Mouse (Mus musculus): Measurements from ENCODE around the gene Gak. TPM values are rescaled to one million over a fixed set of nuclear protein-coding genes. Genes with fewer than 3 reads are reported as not detected.
A peak's percentile ranks its signal among the peaks of the same experiment; 100 is the strongest.

The Gak gene
- polyA plus RNA-seq, 1 experiment from 2014 or later = 45.3 TPM

DNA sequence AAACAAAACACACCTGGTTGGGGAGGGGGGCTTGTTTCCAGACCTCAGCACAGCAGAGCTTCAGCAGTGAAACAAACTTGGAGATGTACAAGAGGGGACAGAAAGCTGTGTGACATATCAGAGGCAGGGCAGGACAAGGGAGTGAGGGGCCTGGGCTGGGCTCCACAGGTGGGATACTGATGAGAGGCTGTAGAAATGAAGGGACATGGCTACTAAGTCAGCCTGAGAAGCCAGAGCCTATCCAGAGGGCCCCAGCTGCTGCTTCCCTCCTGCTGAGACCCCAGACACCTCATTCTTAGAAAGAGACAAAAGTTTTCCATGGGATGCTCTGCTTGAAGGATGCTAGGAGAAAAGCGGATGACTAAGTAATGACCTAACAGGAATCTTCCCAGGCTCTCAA lies 29.1 kb upstream of the Gak start:
- Histone ChIP-seq H3K36me3 (ENCODE audit: control insufficient read depth, insufficient read depth, low read length) (peaks cover 8% of the 10 kb centered on the region), H3K9ac (ENCODE audit: low read length) (0 out of 2 replicates have a peak overlapping the region, but pooled peaks have one; percentile 10), H3K4me1 (ENCODE audit: control insufficient read depth, insufficient read depth, low read length) (peaks cover 8% of the 10 kb centered on the region), H3K27ac (ENCODE audit: low read depth, low read length) (no peak overlapping the region), H3K27me3 (ENCODE audit: control insufficient read depth, insufficient read depth, low read length) (no peaks in the 10 kb centered on the region), H3K4me3 (ENCODE audit: low read depth, low read length) (no peak overlapping the region), H3K4me2 (no peak overlapping the region), H3K9me3 (ENCODE audit: control insufficient read depth, low read length) (no peaks in the 10 kb centered on the region)
- 80% methylated on average over 1 of the region's 1 CpGs for WGBS
- peak; percentile 26 for DNase-seq (ENCODE audit: low spot score, missing footprints)
- no peak for ATAC-seq (ENCODE audit: low FRiP score)

DNA sequence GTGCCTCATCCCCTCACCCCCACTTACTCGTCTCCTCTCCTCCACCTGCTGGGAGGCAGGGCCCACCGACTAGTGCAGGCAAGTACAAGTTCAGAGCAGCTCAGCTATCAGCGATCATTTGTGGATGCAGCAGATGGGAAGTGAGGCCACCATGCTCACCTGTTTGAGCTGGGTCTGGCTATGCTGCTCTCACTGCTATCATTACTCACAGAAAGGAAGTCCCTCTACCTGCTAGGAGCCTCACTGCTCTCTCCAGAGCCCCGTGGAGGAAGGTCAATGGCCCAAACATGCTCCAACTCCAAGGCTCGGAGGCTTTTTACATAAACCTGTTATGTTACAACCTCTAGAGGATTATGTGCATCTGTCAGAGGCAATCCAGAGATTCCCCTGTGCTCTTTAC lies 27.9 kb upstream of the Gak start:
- Histone ChIP-seq H3K27ac (ENCODE audit: low read depth, low read length) (no peak overlapping the region), H3K9me3 (ENCODE audit: control insufficient read depth, low read length) (no peaks in the 10 kb centered on the region), H3K36me3 (ENCODE audit: control insufficient read depth, insufficient read depth, low read length) (peaks cover 11% of the 10 kb centered on the region), H3K4me2 (no peak overlapping the region), H3K4me1 (ENCODE audit: control insufficient read depth, insufficient read depth, low read length) (peaks cover 8% of the 10 kb centered on the region), H3K9ac (ENCODE audit: low read length) (no peak overlapping the region), H3K27me3 (ENCODE audit: control insufficient read depth, insufficient read depth, low read length) (no peaks in the 10 kb centered on the region), H3K4me3 (ENCODE audit: low read depth, low read length) (no peak overlapping the region)
- WGBS = 75% methylated on average over 5 of the region's 5 CpGs
- ATAC-seq (ENCODE audit: low FRiP score) = no peak
- DNase-seq (ENCODE audit: low spot score, missing footprints) = peak; percentile 31

DNA sequence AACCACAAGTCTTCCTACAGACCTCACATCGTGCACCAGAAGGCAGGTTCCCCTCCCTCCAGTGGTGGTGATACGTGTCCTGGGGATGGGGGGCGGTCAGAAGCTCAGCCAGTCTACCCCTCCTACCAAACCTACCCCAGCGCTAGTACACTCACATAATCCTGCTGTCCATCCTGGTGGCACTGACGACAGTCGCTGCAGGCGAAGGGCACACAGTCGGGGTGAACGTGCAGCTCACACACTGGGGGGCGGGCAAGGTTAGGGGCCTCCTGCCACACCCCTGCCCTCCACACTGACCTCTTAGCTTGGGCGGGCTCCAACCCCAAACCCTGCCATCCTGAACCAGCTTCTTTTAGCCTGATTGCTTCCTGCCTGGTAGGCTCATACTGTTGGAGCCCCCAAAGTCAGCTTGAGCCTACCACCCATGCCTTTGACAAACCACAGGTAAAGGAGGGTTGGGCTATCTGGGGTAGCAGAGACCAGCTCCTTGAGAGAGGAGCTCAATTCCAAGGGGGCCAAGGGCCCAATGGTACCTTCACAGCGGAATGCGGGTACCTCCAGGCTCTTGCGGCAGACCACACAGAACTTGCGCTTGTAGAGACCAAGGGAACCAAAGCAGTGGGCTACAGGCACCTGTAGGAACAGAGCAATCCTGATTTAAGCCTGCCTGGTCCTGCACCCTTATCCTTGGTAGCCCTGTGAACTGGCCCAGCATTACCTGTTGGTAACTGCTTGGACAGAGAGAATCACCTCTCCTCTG lies 26.5 kb upstream of the Gak start:
- peaks cover 11% of the 10 kb centered on the region for H3K36me3 ChIP-seq (ENCODE audit: control insufficient read depth, insufficient read depth, low read length)

DNA sequence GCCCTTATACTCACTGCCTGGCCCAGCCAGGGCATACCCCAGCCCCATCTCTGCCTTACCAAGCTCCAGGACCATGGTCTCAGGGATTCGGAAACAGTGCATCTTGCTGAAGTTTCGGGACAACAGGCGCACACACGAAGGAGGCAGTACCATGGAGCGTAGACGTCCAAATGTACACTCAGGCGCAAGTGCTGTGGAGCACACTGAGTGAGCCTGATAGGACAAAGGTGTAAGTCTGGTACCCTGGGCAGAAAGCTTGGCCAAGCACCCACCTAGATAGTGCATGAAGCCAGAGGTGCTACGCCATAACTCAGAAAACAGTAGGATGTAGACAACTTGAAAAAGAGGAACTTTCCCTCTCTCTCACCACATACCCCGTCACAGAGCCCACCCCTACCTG lies 25.8 kb upstream of the Gak start:
- Histone ChIP-seq H3K4me3 (ENCODE audit: low read depth, low read length) (no peak overlapping the region), H3K27me3 (ENCODE audit: control insufficient read depth, insufficient read depth, low read length) (no peaks in the 10 kb centered on the region), H3K27ac (ENCODE audit: low read depth, low read length) (no peak overlapping the region), H3K4me2 (no peak overlapping the region), H3K4me1 (ENCODE audit: control insufficient read depth, insufficient read depth, low read length) (peaks cover 8% of the 10 kb centered on the region), H3K36me3 (ENCODE audit: control insufficient read depth, insufficient read depth, low read length) (peaks cover 11% of the 10 kb centered on the region), H3K9ac (ENCODE audit: low read length) (no peak overlapping the region), H3K9me3 (ENCODE audit: control insufficient read depth, low read length) (no peaks in the 10 kb centered on the region)
- DNase-seq (ENCODE audit: low spot score, missing footprints) = peak; percentile 59
- ATAC-seq (ENCODE audit: low FRiP score) = no peak
- WGBS = 96% methylated on average over 9 of the region's 9 CpGs

More for the DNA sequence above, 26.5 kb upstream of the Gak start:
- ATAC-seq (ENCODE audit: low FRiP score) (no peak), DNase-seq (ENCODE audit: low spot score, missing footprints) (peak; percentile 23)
- H3K27ac ChIP-seq (ENCODE audit: low read depth, low read length) = no peak overlapping the region
- no peak overlapping the region for H3K4me3 ChIP-seq (ENCODE audit: low read depth, low read length)
- WGBS = 92% methylated on average over 15 of the region's 15 CpGs
- no peaks in the 10 kb centered on the region for H3K9me3 ChIP-seq (ENCODE audit: control insufficient read depth, low read length)
- H3K9ac ChIP-seq (ENCODE audit: low read length) = no peak overlapping the region
- no peaks in the 10 kb centered on the region for H3K27me3 ChIP-seq (ENCODE audit: control insufficient read depth, insufficient read depth, low read length)
- H3K4me2 ChIP-seq = no peak overlapping the region
- H3K4me1 ChIP-seq (ENCODE audit: control insufficient read depth, insufficient read depth, low read length) = peaks cover 8% of the 10 kb centered on the region

DNA sequence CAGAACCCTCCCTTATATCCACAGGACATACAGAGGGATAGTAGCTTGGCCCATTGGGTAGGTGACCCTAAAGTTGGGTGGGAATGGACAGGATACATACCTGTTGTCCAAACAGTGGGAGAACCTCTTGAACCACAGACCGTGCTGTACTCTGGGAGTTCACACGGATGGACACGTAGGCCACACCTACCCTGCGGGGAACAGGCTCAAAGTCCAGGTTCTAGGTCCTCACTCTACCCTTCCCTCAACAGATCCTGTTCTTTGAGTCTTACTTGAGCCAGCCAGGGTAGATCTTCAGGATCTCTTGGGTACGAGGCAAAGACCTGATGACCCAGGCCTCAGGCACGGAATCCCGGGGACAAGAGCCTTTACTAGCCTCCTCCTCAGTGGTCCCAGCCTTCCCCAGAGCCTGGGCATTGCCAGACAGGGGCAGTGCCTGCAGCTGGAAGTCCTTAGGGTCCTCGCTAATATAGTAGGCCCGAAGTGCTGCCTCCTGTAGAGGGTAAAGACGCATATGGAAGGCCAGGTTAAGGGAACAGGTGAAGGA lies 25.0 kb upstream of the Gak start:
- Histone ChIP-seq H3K4me1 (ENCODE audit: control insufficient read depth, insufficient read depth, low read length) (peaks cover 1% of the 10 kb centered on the region), H3K9ac (ENCODE audit: low read length) (no peak overlapping the region), H3K9me3 (ENCODE audit: control insufficient read depth, low read length) (no peaks in the 10 kb centered on the region), H3K4me2 (no peak overlapping the region), H3K36me3 (ENCODE audit: control insufficient read depth, insufficient read depth, low read length) (peaks cover 11% of the 10 kb centered on the region), H3K4me3 (ENCODE audit: low read depth, low read length) (no peak overlapping the region), H3K27ac (ENCODE audit: low read depth, low read length) (no peak overlapping the region), H3K27me3 (ENCODE audit: control insufficient read depth, insufficient read depth, low read length) (no peaks in the 10 kb centered on the region)
- ATAC-seq (ENCODE audit: low FRiP score) (no peak), DNase-seq (ENCODE audit: low spot score, missing footprints) (peak; percentile 39)
- 91% methylated on average over 10 of the region's 10 CpGs for WGBS

DNA sequence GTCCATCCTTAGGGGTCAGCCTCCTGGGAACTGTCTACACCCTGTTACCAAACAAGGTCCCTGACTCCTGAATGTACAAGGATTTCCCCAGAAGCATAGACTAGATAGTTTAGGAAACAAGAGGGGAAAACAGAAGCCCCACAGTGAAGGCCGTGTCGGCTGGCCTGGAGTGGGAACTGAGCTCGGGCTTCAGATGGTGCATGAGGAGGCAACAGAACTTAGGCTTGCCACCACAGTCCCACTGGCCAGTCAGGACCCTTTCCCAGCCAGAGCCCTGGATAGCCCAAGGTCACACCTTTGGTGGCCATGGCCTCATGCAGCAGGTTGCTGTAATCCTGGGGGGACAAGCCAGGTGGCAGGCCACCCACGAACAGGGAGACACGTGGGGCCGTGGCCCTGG lies 23.8 kb upstream of the Gak start:
- Histone ChIP-seq H3K4me2 (no peak overlapping the region), H3K4me1 (ENCODE audit: control insufficient read depth, insufficient read depth, low read length) (no peaks in the 10 kb centered on the region), H3K4me3 (ENCODE audit: low read depth, low read length) (no peak overlapping the region), H3K36me3 (ENCODE audit: control insufficient read depth, insufficient read depth, low read length) (peaks cover 11% of the 10 kb centered on the region), H3K9me3 (ENCODE audit: control insufficient read depth, low read length) (no peaks in the 10 kb centered on the region), H3K27me3 (ENCODE audit: control insufficient read depth, insufficient read depth, low read length) (no peaks in the 10 kb centered on the region), H3K9ac (ENCODE audit: low read length) (no peak overlapping the region), H3K27ac (ENCODE audit: low read depth, low read length) (no peak overlapping the region)
- no peak for ATAC-seq (ENCODE audit: low FRiP score)
- 88% methylated on average over 6 of the region's 6 CpGs for WGBS
- DNase-seq (ENCODE audit: low spot score, missing footprints) = no peak

DNA sequence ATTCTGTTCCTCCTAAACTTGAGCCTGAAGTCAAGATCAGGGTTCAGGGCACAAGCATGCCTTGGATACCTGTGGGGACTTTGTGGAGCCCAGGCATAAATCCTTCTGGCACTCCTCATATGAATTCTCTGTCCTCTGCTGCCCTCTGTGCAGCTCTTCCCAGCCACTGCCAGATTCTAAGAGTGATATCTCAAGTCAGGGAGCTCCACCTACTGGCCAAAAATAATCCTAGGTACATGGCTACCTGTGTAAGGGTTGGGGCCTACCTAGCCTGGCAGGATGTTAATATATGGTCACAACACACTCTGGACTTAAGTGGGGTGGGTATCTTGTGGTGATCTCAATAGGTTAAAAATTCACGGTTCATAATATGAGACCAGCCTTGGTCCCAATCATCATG lies 22.3 kb upstream of the Gak start:
- Histone ChIP-seq H3K9me3 (ENCODE audit: control insufficient read depth, low read length) (no peaks in the 10 kb centered on the region), H3K27ac (ENCODE audit: low read depth, low read length) (no peak overlapping the region), H3K4me2 (no peak overlapping the region), H3K9ac (ENCODE audit: low read length) (no peak overlapping the region), H3K4me1 (ENCODE audit: control insufficient read depth, insufficient read depth, low read length) (no peaks in the 10 kb centered on the region), H3K36me3 (ENCODE audit: control insufficient read depth, insufficient read depth, low read length) (peaks cover 11% of the 10 kb centered on the region), H3K27me3 (ENCODE audit: control insufficient read depth, insufficient read depth, low read length) (no peaks in the 10 kb centered on the region), H3K4me3 (ENCODE audit: low read depth, low read length) (no peak overlapping the region)
- DNase-seq (ENCODE audit: low spot score, missing footprints) (peak; percentile 83), ATAC-seq (ENCODE audit: low FRiP score) (peak; percentile 45; the same call in 1 of the 2 replicates)
- WGBS = 68% methylated on average over 1 of the region's 1 CpGs

DNA sequence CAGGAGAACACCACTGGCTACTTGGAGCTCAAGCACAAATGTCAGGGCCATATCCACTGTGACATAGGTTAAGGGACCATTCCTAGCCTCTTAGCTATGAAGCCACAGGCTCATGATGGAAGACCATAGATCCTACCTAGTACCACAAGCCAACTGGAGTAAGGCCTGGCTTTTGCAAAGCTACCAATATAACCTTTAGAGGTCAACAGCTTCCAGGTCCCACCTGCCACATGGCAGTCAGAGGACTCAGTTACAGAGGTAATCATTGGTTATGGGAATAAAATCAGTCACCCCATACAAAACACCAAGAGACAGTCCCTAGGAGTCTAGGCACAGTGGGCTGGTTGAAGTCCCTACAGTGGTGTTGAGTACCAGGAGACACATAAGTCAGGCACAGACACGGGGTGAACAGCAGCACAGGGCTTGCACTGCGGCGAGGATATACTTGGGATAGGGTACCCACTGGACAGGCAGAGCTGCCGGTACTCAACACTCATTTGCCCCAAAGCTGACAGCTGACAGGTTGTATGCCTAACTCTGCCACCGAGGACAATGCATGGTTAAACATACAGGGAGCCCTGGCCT lies 21.7 kb upstream of the Gak start:
- Histone ChIP-seq H3K9me3 (ENCODE audit: control insufficient read depth, low read length) (no peaks in the 10 kb centered on the region), H3K27ac (ENCODE audit: low read depth, low read length) (no peak overlapping the region), H3K27me3 (ENCODE audit: control insufficient read depth, insufficient read depth, low read length) (no peaks in the 10 kb centered on the region), H3K4me1 (ENCODE audit: control insufficient read depth, insufficient read depth, low read length) (no peaks in the 10 kb centered on the region), H3K4me2 (no peak overlapping the region), H3K4me3 (ENCODE audit: low read depth, low read length) (no peak overlapping the region), H3K9ac (ENCODE audit: low read length) (no peak overlapping the region), H3K36me3 (ENCODE audit: control insufficient read depth, insufficient read depth, low read length) (peaks cover 11% of the 10 kb centered on the region)
- ATAC-seq (ENCODE audit: low FRiP score) (no peak), DNase-seq (ENCODE audit: low spot score, missing footprints) (peak; percentile 77)
- WGBS = 84% methylated on average over 5 of the region's 5 CpGs

DNA sequence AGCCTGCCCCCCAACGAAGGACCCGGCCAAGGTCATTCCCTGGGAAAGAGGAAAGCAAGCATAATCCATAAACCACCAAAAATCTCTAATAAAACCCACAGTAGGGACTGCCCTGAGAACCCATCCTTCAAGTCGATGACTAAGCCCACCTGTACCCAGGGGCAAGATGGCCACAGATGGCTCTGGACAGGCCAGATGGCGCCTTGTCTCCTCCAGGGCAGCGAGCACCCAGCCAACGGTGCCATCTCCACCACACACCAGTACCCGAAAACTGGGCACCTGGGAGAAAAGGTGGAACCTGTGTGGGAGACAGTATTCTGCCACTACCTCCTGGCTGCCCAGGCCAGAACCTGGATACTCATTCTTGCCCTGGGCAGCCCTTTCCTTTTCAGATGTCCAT lies 20.8 kb upstream of the Gak start:
- no peaks in the 10 kb centered on the region for H3K27me3 ChIP-seq (ENCODE audit: control insufficient read depth, insufficient read depth, low read length)
- peaks cover 11% of the 10 kb centered on the region for H3K36me3 ChIP-seq (ENCODE audit: control insufficient read depth, insufficient read depth, low read length)
- no peak overlapping the region for H3K4me2 ChIP-seq
- H3K4me1 ChIP-seq (ENCODE audit: control insufficient read depth, insufficient read depth, low read length) = no peaks in the 10 kb centered on the region
- H3K9me3 ChIP-seq (ENCODE audit: control insufficient read depth, low read length) = no peaks in the 10 kb centered on the region
- WGBS = 88% methylated on average over 7 of the region's 7 CpGs
- DNase-seq (ENCODE audit: low spot score, missing footprints) (no peak), ATAC-seq (ENCODE audit: low FRiP score) (no peak)
- H3K27ac ChIP-seq (ENCODE audit: low read depth, low read length) = no peak overlapping the region
- no peak overlapping the region for H3K4me3 ChIP-seq (ENCODE audit: low read depth, low read length)
- H3K9ac ChIP-seq (ENCODE audit: low read length) = no peak overlapping the region

Data from midbrain, embryonic 11.5 days (tissue).